Mouse (Mus musculus) T-helper 1 cell (primary cell): ENCODE measurements around the gene Gm9936.
"Not testable (repeated sequence)": the region's sequence is repeated elsewhere in the genome, so short reads cannot be mapped to it uniquely, and the experiment has no call there.

Source experiments
- in situ Hi-C: fragments of 300-600 bp; cut with MboI, MseI; formaldehyde crosslinking; loops from one replicate; pipeline ENCODE4 v1.15.1; 2025; ENCODE audit warnings: high pct_unique_total_duplicates

The Gm9936 gene

GRCm38 (mm10) chr5:114840481-114840880, 18.0 kb downstream of the Gm9936 start:
- in situ Hi-C loops = not testable (repeated sequence)

DNA sequence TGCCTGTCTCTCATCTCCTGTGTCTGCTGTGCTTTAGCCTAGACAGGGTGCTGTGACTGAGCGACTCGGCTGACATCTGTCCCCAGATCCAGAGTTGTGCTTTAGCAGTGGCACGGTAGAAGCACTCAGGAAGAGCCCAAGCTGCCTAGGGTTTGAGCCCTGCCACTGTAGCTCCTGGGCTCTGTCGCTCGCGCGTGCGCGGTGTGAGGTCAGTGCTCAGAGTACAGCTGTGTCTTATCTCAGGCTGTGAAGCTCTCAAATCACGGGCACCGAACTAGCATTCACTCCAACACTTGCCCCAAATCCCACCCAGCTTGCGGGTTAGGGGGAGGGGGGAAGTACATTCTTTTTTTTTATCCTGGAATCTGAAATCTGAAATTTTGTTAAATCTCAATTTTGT, 21.6 kb downstream of the Gm9936 start:
- in situ Hi-C loops = no loop called here

DNA sequence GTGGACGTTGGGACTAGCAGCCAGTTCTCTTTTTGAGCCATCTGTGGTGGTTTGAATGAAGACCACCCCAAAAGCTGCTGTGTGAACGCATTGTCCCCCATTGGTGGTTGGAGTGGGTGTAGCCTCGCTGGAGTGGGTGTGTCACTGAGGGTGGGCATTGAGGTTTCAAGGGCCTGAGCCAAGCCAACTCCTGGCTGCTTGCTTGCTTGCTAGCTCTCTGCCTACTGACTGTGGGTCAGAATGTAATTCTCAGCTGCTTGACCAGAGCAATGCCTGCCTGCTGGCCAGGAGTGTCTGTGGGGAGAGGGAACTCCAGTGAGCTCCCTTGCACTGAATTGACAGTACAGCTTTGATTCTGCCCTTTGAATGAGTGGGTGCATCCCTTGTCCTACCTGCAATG, 28.7 kb downstream of the Gm9936 start:
- in situ Hi-C loops = no loop called here

DNA sequence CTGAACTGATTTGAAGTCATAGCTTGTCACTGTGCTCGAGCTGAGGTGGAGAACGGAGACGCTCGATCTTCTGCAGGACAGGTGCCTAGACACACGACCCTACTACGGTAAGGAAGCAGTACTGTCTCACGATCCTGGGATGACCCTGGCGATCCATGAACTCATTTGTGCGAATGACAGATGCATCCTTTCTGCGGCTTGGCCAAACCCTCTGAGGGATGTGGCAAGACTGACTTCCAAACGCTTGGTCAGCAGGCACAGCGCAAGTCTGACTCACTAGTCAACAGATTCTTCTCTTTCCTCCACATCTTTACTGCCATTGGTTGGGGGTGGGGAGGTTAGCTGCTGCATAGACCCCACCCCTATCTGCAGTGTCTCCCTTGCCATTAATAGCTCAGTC, 31.1 kb downstream of the Gm9936 start:
- in situ Hi-C loops = no loop called here

GRCm38 (mm10) chr5:114825978-114826691, 32.3 kb downstream of the Gm9936 start:
- in situ Hi-C loops = no loop called here

- in situ Hi-C loops = no loop called here
These were observed 34.3 kb downstream of the Gm9936 start for GRCm38 (mm10) chr5:114824197-114824596.

- in situ Hi-C loops = no loop called here
These were observed 35.4 kb downstream of the Gm9936 start, which contains the start of gene 1500011B03Rik for GRCm38 (mm10) chr5:114822796-114823688. Gene 1500011B03Rik, minus strand, starts transcription at chr5:114823468.

- in situ Hi-C loops = no loop called here
These were observed 40.4 kb downstream of the Gm9936 start for GRCm38 (mm10) chr5:114818124-114818523.

DNA sequence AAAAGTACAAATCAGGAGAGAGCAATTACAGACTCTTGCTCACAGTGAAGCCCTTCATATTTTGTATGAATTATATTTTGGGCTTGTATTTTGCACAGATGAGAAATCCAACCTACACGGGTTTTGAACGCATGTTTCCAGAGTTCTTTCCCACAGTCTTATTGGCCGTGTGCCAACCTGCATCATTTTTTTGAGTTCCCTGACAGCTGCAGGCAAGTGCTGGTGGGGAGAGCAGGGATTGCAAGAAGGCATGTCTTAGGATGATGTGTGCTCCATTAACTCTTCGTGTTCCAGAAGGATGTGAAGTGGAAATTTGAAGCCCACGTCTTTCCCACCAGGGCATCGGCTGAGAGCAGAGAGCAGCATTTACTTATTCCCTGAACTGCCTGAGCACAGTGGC, 41.9 kb downstream of the Gm9936 start:
- in situ Hi-C loops = no loop called here

DNA sequence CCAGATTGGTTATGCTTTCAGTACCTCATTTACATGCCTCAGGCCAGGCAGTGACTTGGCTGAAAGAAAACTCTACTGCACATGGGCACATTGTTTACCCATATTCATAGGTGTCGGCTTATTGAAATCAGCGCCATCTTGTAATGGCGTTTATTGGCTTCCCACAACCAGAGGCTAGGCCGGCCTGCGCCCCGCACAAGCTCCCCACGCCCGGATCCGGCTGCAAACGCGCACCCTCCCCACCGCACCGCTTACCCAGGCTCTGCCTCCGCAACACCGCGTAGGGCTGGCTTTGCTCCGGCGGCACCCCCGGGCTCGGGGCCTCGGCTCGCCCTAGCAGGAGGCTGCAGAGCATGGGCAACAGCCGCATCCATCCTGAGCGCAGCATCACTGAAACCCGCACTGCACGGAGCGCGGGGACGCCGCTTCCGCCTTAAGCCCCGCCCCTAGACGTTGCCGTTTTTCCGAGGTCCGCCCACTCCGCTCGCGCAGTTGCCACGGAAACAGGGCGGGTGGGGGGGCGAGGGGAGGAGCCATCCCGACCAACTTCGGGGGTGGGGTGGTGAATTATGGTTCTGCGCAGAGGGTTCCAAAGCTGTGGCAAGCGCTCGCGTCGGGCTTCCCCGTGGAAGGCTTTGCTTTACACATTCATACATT, 44.8 kb downstream of the Gm9936 start:
- in situ Hi-C loops = no loop called here

DNA sequence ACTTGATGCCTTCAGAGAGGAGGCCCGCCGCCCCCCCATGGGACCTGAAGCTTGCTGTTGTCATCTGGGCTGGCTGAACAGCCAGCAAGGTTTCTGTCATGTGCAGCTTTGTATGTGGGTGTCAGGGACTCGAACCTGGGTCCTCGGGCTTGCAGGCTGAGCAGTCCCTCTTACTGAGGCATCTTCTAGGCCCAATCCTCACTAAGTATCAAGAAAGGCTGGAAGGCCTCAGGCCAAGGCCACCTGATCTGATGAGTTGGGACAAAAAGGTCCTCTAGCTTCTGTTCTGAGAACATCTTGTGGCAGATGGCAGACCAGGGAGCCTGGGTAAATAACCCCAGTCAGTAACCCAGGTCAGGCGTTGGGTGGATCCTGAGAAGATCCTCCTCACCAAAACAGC, 48.7 kb downstream of the Gm9936 start:
- in situ Hi-C loops = no loop called here

GRCm38 (mm10) chr5:114809181-114809756, 49.2 kb downstream of the Gm9936 start:
- in situ Hi-C loops = no loop called here

- in situ Hi-C loops = no loop called here
These were observed 50.1 kb downstream of the Gm9936 start for GRCm38 (mm10) chr5:114808385-114808784.

- in situ Hi-C loops = no loop called here
These were observed 50.6 kb downstream of the Gm9936 start for GRCm38 (mm10) chr5:114807893-114808292.

DNA sequence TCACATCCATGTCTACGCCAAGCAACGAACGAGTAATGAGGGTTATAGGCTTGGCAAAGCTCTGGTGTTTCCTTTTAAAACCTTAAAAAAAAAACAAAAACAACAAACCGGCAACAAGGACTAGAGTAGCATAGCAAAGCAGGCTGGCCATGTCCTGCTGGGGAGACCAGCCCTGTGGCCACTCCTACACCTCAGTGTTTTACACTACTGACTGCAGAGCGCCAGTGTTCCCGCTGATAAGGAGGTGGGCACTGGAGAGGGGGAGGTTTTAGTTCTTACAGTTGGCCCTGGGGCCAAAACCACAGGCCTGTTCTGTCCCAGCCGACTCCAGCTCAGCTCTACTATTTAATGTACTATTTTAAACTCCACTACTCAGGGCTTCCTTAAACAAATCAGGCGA, 51.0 kb downstream of the Gm9936 start:
- in situ Hi-C loops = no loop called here

- in situ Hi-C loops = no loop called here
These were observed 51.4 kb downstream of the Gm9936 start for GRCm38 (mm10) chr5:114807063-114807462.

- in situ Hi-C loops = no loop called here
These were observed 51.8 kb downstream of the Gm9936 start for GRCm38 (mm10) chr5:114806636-114807035.
